Mouse (Mus musculus) intestine, embryonic 16.5 days (tissue): ENCODE results near the gene Hist1h3g. TPM values are rescaled to one million over a fixed set of nuclear protein-coding genes. Genes with fewer than 3 reads are reported as not detected.

Experiments used
- ATAC-seq: fragments of 200-750 bp; cut with Nextera tagmentation; 2 replicates; pipeline ENCODE4 v1.8.0; 2017; ENCODE audit warnings: moderate TSS enrichment, moderate library complexity
- H3K27ac ChIP-seq: fragments of 300-500 bp; sonication (generic); 2 replicates; pipeline ENCODE4 v1.5.1; 2014; ENCODE audit warnings: mild to moderate bottlenecking, low read length
- H3K27me3 ChIP-seq: fragments of 300-500 bp; sonication (generic); replicated peaks from 2 replicates; pipeline ENCODE4 v1.6.1; 2014; ENCODE audit warnings: low read length, control low read depth, mixed read lengths; ENCODE audit not compliant: control insufficient read depth, insufficient read depth
- H3K36me3 ChIP-seq: fragments of 300-500 bp; sonication (generic); 2 replicates; pipeline ENCODE4 v1.6.1; 2014; ENCODE audit warnings: low read length, control low read depth; ENCODE audit not compliant: control insufficient read depth, insufficient read depth
- H3K4me1 ChIP-seq: fragments of 300-500 bp; sonication (generic); 2 replicates; pipeline ENCODE4 v1.6.1; 2014; ENCODE audit warnings: low read length, control low read depth, mixed read lengths; ENCODE audit not compliant: control insufficient read depth, insufficient read depth
- H3K4me2 ChIP-seq: fragments of 300-500 bp; sonication (generic); 2 replicates; pipeline ENCODE4 v1.6.1; 2014; ENCODE audit warnings: low read depth, low read length, control low read depth
- H3K4me3 ChIP-seq: fragments of 300-500 bp; sonication (generic); 2 replicates; pipeline ENCODE4 v1.5.1; 2014; ENCODE audit warnings: mild to moderate bottlenecking, low read length
- H3K9ac ChIP-seq: fragments of 300-500 bp; sonication (generic); 2 replicates; pipeline ENCODE4 v1.6.1; 2014; ENCODE audit warnings: low read depth, low read length
- H3K9me3 ChIP-seq: fragments of 300-500 bp; sonication (generic); 2 replicates; pipeline ENCODE4 v1.6.1; 2016; ENCODE audit warnings: low read length, control low read depth; ENCODE audit not compliant: control insufficient read depth
- WGBS: fragments of 180-500 bp; shearing (Covaris S2); extraction: QIAGEN DNeasy Blood & Tissue Kit; methylation state at CpG from one replicate; pipeline ENCODE4 v1.1.7; 2014; 5-methylcytosine and 5-hydroxymethylcytosine counted together
- polyA plus RNA-seq: library from polyadenylated mRNA; unstranded; fragments of >200 nt; fragmentation: Nextera tagmentation; extraction: Ambion mirVana; gene quantifications from 2 replicates; pipeline ENCODE4 v1.2.1, GENCODE M21; 2015

The Hist1h3g gene
- polyA plus RNA-seq, 1 experiment from 2014 or later = 3.7 TPM

DNA sequence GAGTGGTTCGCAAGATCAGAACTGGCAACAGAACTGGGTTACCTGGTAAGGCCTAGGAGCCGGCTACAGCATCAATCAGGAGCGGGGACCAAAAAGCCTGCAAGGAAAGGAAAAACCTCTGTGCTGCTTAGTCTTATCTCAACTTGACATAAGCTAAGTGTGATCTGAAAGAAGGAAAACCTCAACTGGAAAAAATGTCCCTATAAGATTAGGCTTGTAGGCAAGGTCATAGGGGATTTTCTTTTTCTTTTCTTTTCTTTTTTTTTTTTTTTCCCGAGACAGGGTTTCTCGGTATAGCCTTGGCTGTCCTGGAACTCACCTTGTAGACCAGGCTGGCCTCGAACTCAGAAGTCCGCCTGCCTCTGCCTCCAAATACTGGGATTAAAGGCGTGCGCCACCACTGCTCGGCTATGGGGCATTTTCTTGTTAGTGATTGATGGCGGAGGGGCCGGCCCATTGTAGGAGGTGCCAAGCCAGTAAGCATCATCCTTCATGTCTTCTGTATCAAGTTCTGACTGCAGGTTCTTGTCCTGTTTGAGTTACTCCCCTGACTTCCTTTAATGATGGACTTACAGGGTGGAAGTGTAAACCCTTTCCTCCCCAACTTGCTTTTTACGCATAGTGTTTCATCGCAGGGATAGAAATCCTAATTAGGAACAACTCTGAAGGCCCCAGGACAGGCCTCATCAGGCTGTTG lies 28.3 kb upstream of the Hist1h3g start:
- WGBS = 42% methylated on average over 14 of the region's 14 CpGs
- Histone ChIP-seq H3K27ac (no peak overlapping the region), H3K4me2 (peak overlapping the region; percentile 4; the same call in 1 of the 2 replicates), H3K4me3 (no peak overlapping the region), H3K27me3 (no peaks in the 10 kb centered on the region), H3K36me3 (no peaks in the 10 kb centered on the region), H3K4me1 (peaks cover 16% of the 10 kb centered on the region; the same call in 1 of the 2 replicates), H3K9me3 (no peaks in the 10 kb centered on the region), H3K9ac (no peak overlapping the region)
- ATAC-seq = no peak

DNA sequence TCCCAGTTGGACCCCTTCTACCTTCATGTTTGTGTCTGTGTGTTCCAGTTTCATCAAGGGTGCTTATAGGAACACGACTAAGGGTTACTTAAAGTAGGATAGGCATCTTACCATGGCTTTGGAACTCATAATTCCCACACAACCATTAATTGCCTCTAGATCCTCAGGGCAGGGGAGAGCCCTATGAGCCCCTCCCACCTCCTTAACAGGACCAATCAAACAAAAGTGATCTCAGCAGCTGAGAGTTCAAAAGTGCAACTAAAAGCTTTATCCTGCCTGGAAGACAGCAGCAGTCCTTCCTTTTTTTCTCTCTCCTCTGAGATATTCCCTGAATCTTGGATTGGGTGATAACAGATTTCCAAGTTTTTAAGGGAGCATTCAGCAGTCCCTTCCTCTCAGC lies 25.1 kb upstream of the Hist1h3g start:
- Histone ChIP-seq H3K36me3 (no peaks in the 10 kb centered on the region), H3K27ac (no peak overlapping the region), H3K9ac (no peak overlapping the region), H3K4me3 (no peak overlapping the region), H3K9me3 (no peaks in the 10 kb centered on the region), H3K4me2 (no peak overlapping the region), H3K27me3 (no peaks in the 10 kb centered on the region), H3K4me1 (peaks cover 13% of the 10 kb centered on the region; the same call in 1 of the 2 replicates)
- WGBS = 42% methylated on average over 1 of the region's 1 CpGs
- peak; percentile 77 for ATAC-seq

DNA sequence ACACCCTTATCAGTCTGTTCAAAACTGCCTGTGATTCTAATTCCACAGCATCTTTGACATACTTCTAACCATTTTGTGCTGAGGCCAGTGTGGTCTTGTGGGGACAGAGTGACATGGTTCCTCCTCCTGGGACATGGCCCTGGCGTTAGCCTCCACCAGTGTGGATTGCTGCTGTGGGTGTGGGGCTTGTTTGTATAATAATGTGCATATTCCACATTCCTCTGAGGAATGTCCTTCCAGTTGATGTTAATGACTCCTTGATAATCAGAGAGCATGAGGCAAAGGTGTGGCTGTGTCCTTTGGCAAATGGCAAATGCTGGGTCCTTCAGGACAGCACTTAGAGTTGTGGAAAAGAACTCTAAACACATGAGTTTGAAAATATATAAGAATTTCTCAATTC lies 21.7 kb upstream of the Hist1h3g start:
- WGBS = 92% methylated on average over 1 of the region's 1 CpGs
- no peak for ATAC-seq

DNA sequence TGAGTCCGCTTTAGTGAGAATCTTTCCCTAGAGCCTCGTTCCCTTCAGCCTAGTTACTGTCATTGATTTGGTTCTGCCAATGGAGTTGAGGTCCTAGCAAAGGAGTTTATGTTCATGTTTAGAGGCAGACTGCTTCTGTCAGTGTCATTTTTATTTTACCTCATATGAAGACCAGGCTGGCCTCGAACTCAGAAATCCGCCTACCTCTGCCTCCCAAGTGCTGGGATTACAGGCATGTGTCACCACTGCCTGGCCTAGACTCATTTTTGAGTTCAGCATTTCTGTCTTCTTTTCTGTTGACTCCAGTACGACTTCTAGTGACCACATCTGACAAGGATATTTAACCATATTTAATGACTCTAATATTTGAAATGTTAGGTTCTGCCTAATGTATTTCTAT lies 19.9 kb upstream of the Hist1h3g start:
- 78% methylated on average over 5 of the region's 5 CpGs for WGBS
- H3K9ac ChIP-seq = no peak overlapping the region
- H3K4me3 ChIP-seq = no peak overlapping the region
- H3K4me1 ChIP-seq = peaks cover 6% of the 10 kb centered on the region; the same call in 1 of the 2 replicates
- H3K27me3 ChIP-seq = no peaks in the 10 kb centered on the region
- no peak for ATAC-seq
- no peaks in the 10 kb centered on the region for H3K36me3 ChIP-seq
- no peak overlapping the region for H3K4me2 ChIP-seq
- H3K9me3 ChIP-seq = no peaks in the 10 kb centered on the region
- H3K27ac ChIP-seq = no peak overlapping the region

More for the DNA sequence above, 21.7 kb upstream of the Hist1h3g start:
- Histone ChIP-seq H3K4me1 (peaks cover 13% of the 10 kb centered on the region; the same call in 1 of the 2 replicates), H3K36me3 (no peaks in the 10 kb centered on the region), H3K9ac (no peak overlapping the region), H3K27me3 (no peaks in the 10 kb centered on the region), H3K27ac (no peak overlapping the region), H3K4me2 (no peak overlapping the region), H3K4me3 (no peak overlapping the region), H3K9me3 (no peaks in the 10 kb centered on the region)

DNA sequence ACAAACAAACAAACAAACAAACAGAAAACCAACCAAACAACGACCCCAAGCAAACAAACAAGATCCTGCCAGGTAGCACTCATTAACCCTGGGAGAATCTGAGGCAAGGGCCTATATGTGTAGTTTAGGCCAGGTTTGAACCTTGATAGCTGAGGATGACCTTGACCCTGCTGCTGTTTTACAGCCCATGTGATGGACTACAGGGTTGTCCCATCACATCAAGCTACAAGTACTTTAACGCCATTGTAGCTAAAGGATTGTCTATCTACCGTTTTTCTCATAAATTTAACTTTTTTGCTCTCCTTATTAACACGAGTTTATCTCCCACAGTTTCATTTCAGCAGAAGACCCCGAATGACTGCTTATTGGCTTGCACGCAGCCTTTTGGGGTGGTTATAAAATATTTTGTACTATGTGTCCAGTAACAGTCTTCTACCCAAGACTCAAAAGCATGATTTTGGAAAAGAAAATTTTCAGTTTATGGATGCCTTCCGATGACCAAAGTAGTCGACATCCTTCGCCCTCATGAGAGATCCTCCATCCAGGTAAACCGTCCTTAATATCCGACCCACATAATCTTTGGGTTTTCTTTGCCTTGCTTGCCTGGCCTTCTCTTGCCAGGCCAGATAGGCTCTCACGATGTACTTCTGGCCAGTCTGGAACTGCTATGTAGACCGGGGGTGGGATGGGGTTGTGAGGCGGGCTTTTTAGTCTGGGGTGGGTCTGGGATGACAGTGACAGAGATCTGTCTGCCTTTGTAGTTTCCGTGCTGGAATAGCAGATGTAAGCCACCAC lies 19.2 kb upstream of the Hist1h3g start:
- 52% methylated on average over 15 of the region's 15 CpGs for WGBS
- no peak overlapping the region for H3K9ac ChIP-seq
- H3K4me3 ChIP-seq = peak overlapping the region; percentile 32
- 0 out of 2 replicates have a peak, but pooled peaks cover 3% of the 10 kb centered on the region for H3K4me1 ChIP-seq
- H3K4me2 ChIP-seq = peak overlapping the region; percentile 53
- ATAC-seq = no peak
- H3K9me3 ChIP-seq = no peaks in the 10 kb centered on the region
- H3K27ac ChIP-seq = no peak overlapping the region
- H3K36me3 ChIP-seq = no peaks in the 10 kb centered on the region
- H3K27me3 ChIP-seq = no peaks in the 10 kb centered on the region

DNA sequence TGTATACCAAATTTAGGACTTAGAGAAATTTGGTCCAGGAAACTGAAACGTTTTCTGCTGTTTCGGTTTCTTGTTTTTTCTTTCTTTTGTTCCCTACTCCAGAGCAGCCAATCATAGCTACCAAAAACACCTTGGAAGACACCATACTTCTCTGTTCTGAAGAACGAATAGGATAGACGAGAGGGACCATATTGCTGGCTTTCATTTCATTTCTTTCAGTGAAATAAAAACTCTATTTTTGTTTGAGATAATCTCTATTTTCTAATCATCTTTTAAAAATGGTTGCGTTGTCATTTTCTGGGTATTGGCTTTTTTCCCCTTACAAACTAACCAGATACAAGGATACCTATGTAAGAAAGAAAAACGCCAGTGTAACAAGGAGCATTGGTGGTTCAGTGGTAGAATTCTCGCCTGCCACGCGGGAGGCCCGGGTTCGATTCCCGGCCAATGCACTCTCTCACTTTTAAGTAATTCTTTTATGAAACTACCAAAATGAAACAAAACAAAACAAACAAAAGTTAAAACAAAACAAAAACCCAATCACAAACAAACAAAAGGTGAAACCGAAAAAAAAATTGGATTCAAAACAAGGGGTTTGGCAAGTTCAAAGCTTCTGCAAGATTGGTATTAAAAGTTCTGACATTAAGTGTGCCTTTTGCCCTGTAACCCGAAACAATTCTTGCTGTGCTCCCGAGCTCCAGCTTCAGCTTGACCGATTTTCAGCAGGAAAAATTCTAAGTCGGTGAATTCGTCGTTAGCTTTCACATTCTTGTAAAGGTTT lies 18.2 kb upstream of the Hist1h3g start:
- WGBS = under 1% methylated on average over 19 of the region's 19 CpGs
- peak; percentile 76 for ATAC-seq
- Histone ChIP-seq H3K27ac (0 out of 2 replicates have a peak overlapping the region, but pooled peaks have one; percentile 74), H3K9ac (0 out of 2 replicates have a peak overlapping the region, but pooled peaks have one; percentile 58), H3K36me3 (no peaks in the 10 kb centered on the region), H3K4me3 (peak overlapping the region; percentile 50), H3K4me2 (peak overlapping the region; percentile 60), H3K9me3 (no peaks in the 10 kb centered on the region), H3K27me3 (no peaks in the 10 kb centered on the region), H3K4me1 (0 out of 2 replicates have a peak, but pooled peaks cover 4% of the 10 kb centered on the region)

DNA sequence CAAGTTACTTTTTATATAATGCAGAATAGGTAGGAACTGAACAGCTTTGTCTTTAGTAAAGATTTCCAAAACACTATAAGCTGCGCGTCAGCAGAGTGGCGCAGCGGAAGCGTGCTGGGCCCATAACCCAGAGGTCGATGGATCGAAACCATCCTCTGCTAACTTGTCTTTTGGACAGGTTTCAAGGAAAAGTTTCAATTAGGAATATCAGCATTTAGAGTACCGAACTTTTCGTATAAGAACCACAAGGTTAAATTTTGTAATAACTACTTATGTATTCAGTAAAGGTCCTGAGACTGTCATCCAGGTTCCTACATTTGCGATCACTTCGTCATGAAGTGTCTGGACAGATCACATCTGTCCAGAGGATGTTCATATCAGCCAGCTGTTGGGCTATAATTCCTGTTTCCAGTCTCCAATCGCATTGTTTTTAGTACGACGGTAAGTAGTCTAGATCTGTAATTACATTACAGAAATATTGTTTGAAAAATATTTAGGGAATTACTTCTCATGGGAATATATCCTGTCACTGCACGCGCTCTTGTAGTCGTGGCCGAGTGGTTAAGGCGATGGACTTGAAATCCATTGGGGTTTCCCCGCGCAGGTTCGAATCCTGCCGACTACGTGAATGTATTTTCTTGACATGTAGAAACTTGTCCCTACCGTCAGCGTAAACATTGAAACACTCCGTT lies 17.5 kb upstream of the Hist1h3g start:
- 0 out of 2 replicates have a peak, but pooled peaks cover 5% of the 10 kb centered on the region for H3K4me1 ChIP-seq
- H3K4me2 ChIP-seq = peak overlapping the region; percentile 71
- peak overlapping the region; percentile 50 for H3K4me3 ChIP-seq
- 0 out of 2 replicates have a peak overlapping the region, but pooled peaks have one; percentile 35 for H3K27ac ChIP-seq
- H3K27me3 ChIP-seq = no peaks in the 10 kb centered on the region
- WGBS = under 1% methylated on average over 27 of the region's 27 CpGs
- peak; percentile 91 for ATAC-seq
- no peaks in the 10 kb centered on the region for H3K36me3 ChIP-seq
- no peaks in the 10 kb centered on the region for H3K9me3 ChIP-seq
- peak overlapping the region; percentile 58; the same call in 1 of the 2 replicates for H3K9ac ChIP-seq

DNA sequence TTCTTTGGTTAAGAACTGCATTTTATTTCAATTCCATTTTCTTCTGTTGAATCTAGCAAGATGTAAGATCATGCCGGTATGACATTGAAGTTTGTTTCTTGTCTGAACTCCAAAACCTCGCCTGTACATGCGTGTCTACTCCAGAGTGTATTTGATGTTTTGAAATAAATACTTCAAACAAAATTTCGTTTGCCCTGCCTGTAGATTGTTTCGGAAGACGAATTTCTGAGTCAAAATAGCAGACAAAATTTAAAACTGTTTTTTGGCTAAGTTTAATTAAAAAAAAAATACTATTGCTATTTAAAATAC lies 17.0 kb upstream of the Hist1h3g start:
- ATAC-seq = no peak
- no peaks in the 10 kb centered on the region for H3K27me3 ChIP-seq
- peak overlapping the region; percentile 50 for H3K4me2 ChIP-seq
- H3K4me1 ChIP-seq = 0 out of 2 replicates have a peak, but pooled peaks cover 5% of the 10 kb centered on the region
- no peaks in the 10 kb centered on the region for H3K9me3 ChIP-seq
- WGBS = under 1% methylated on average over 6 of the region's 6 CpGs
- H3K27ac ChIP-seq = no peak overlapping the region
- H3K9ac ChIP-seq = no peak overlapping the region
- H3K36me3 ChIP-seq = no peaks in the 10 kb centered on the region
- H3K4me3 ChIP-seq = peak overlapping the region; percentile 50
